Mouse (Mus musculus) ES-Bruce4 (cell line): Measurements from ENCODE around the gene Vcl.

Experiments used
- CTCF ChIP-seq: IDR thresholded peaks from one replicate; pipeline ENCODE4 v1.8.1; 2011; ENCODE audit warnings: low read depth, low read length
- EP300 ChIP-seq: IDR thresholded peaks from 2 replicates; pipeline ENCODE4 v1.6.1; 2011; ENCODE audit warnings: low read depth, low read length; ENCODE audit not compliant: insufficient read depth
- POLR2A ChIP-seq: IDR thresholded peaks from one replicate; pipeline ENCODE4 v1.8.1; 2011; ENCODE audit warnings: low read length; ENCODE audit not compliant: insufficient read depth

- no peak for TF ChIP-seq POLR2A
- no peak for TF ChIP-seq CTCF
- TF ChIP-seq EP300, result no peak
Observed at GRCm38 (mm10) chr14:21047840-21048239, 118.6 kb downstream of the Vcl start.
